Mouse (Mus musculus) liver, embryonic 12.5 days (tissue): ENCODE data around the gene Ptprn2. TPM values are rescaled to one million over a fixed set of nuclear protein-coding genes. Genes with fewer than 3 reads are reported as not detected.

Experiments
- ATAC-seq: fragments of 200-750 bp; cut with Nextera tagmentation; 2 replicates; pipeline ENCODE4 v1.8.0; 2017; ENCODE audit warnings: moderate number of reproducible peaks, mild to moderate bottlenecking, moderate library complexity
- H3K27ac ChIP-seq: fragments of 300-500 bp; sonication (generic); 2 replicates; pipeline ENCODE4 v1.5.1; 2016; ENCODE audit warnings: mild to moderate bottlenecking
- H3K27me3 ChIP-seq: fragments of 300-500 bp; sonication (generic); replicated peaks from 2 replicates; pipeline ENCODE4 v1.6.1; 2016; ENCODE audit warnings: mild to moderate bottlenecking, moderate library complexity
- H3K36me3 ChIP-seq: fragments of 300-500 bp; sonication (generic); 2 replicates; pipeline ENCODE4 v1.6.1; 2016; ENCODE audit warnings: mild to moderate bottlenecking, moderate library complexity
- H3K4me1 ChIP-seq: fragments of 300-500 bp; sonication (generic); 2 replicates; pipeline ENCODE4 v1.6.1; 2016
- H3K4me2 ChIP-seq: fragments of 300-500 bp; sonication (generic); 2 replicates; pipeline ENCODE4 v1.6.1; 2016; ENCODE audit warnings: mild to moderate bottlenecking, moderate library complexity
- H3K4me3 ChIP-seq: fragments of 300-500 bp; sonication (generic); 2 replicates; pipeline ENCODE4 v1.5.1; 2016; ENCODE audit warnings: mild to moderate bottlenecking, moderate library complexity
- H3K9ac ChIP-seq: fragments of 300-500 bp; sonication (generic); 2 replicates; pipeline ENCODE4 v1.6.1; 2016; ENCODE audit warnings: mild to moderate bottlenecking, moderate library complexity
- H3K9me3 ChIP-seq: fragments of 300-500 bp; sonication (generic); replicated peaks from 2 replicates; pipeline ENCODE4 v1.6.1; 2016; ENCODE audit warnings: mild to moderate bottlenecking, moderate library complexity
- WGBS: fragments of 180-500 bp; shearing (Covaris S2); methylation state at CpG from one replicate; pipeline ENCODE4 v1.1.7; 2016; ENCODE audit not compliant: insufficient replicate concordance; 5-methylcytosine and 5-hydroxymethylcytosine counted together
- polyA plus RNA-seq: library from polyadenylated mRNA; unstranded; fragments of >200 nt; fragmentation: Nextera tagmentation; extraction: Ambion mirVana; gene quantifications from 2 replicates; pipeline ENCODE4 v1.2.1, GENCODE M21; 2016

The Ptprn2 gene
- polyA plus RNA-seq, 1 experiment from 2014 or later: not detected

GRCm38 (mm10) chr12:117162180-117162579, 676.7 kb downstream of the Ptprn2 start:
- no peak overlapping the region for H3K9ac ChIP-seq
- H3K27ac ChIP-seq: no peak overlapping the region
- no peaks in the 10 kb centered on the region for H3K9me3 ChIP-seq
- no peaks in the 10 kb centered on the region for H3K36me3 ChIP-seq
- 53% methylated on average over 3 of the region's 3 CpGs for WGBS
- peaks cover 75% of the 10 kb centered on the region for H3K27me3 ChIP-seq
- no peak for ATAC-seq
- H3K4me3 ChIP-seq: no peak overlapping the region
- no peak overlapping the region for H3K4me2 ChIP-seq
- no peaks in the 10 kb centered on the region for H3K4me1 ChIP-seq

DNA sequence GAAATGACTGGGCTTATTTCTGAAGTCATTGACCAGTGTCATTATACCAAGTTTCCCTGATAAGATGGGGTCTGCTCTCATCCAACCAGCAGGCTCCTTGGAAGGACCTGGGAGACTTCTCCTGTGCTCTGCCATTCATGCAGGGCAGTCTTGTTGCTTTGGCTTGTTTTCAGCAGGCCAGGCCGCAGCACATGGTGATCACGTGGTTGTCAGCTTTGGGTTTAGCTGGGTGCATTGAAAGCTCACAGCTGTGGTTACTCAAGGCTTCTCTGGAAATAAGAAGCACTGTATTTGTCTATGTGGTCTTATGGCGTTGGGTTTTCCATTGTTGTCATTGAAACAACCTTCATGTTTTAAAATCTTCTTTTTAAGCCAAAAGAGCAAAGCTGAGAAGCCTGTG, 678.3 kb downstream of the Ptprn2 start:
- H3K4me3 ChIP-seq: no peak overlapping the region
- no peak overlapping the region for H3K4me2 ChIP-seq
- no peaks in the 10 kb centered on the region for H3K36me3 ChIP-seq
- ATAC-seq: no peak
- H3K9ac ChIP-seq: no peak overlapping the region
- no peaks in the 10 kb centered on the region for H3K9me3 ChIP-seq
- H3K27me3 ChIP-seq: peaks cover 66% of the 10 kb centered on the region
- H3K4me1 ChIP-seq: no peaks in the 10 kb centered on the region
- WGBS: 41% methylated on average over 3 of the region's 3 CpGs
- no peak overlapping the region for H3K27ac ChIP-seq

- Histone ChIP-seq H3K36me3 (no peaks in the 10 kb centered on the region), H3K9ac (no peak overlapping the region), H3K27me3 (peaks cover 58% of the 10 kb centered on the region), H3K9me3 (no peaks in the 10 kb centered on the region), H3K4me3 (no peak overlapping the region), H3K4me2 (no peak overlapping the region), H3K27ac (no peak overlapping the region), H3K4me1 (no peaks in the 10 kb centered on the region)
- ATAC-seq: no peak
- 68% methylated on average over 5 of the region's 5 CpGs for whole genome bisulfite sequencing
These were observed 680.7 kb downstream of the Ptprn2 start for GRCm38 (mm10) chr12:117166266-117166665.

GRCm38 (mm10) chr12:117169670-117170069, 684.1 kb downstream of the Ptprn2 start:
- ATAC-seq: no peak
- no peak overlapping the region for H3K27ac ChIP-seq
- H3K9ac ChIP-seq: no peak overlapping the region
- H3K27me3 ChIP-seq: peaks cover 52% of the 10 kb centered on the region
- no peaks in the 10 kb centered on the region for H3K36me3 ChIP-seq
- H3K4me1 ChIP-seq: peaks cover 4% of the 10 kb centered on the region; the same call in 1 of the 2 replicates
- H3K4me2 ChIP-seq: no peak overlapping the region
- no peaks in the 10 kb centered on the region for H3K9me3 ChIP-seq
- no peak overlapping the region for H3K4me3 ChIP-seq
- WGBS: 33% methylated on average over 5 of the region's 5 CpGs

DNA sequence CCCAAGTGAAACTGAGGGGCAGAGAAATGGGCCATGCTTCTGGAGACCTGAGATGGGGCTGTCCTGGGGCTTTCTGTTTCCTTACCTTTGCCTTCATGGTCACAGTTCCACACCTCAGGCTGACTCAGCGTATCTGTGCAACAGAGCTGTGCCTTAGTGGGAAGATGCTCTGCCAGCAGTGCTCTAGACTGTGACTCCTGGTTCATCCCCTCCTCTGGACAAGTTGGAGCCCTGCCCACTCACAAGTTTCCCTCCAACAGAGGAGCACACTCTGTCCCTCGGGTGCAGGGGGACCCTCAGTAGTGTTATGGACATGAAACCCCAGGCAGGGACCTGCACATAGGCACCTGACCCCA, 687.0 kb downstream of the Ptprn2 start:
- peaks cover 47% of the 10 kb centered on the region for H3K27me3 ChIP-seq
- H3K36me3 ChIP-seq: no peaks in the 10 kb centered on the region
- 38% methylated on average over 2 of the region's 2 CpGs for WGBS
- ATAC-seq: no peak
- H3K9me3 ChIP-seq: no peaks in the 10 kb centered on the region
- no peak overlapping the region for H3K9ac ChIP-seq
- no peak overlapping the region for H3K4me3 ChIP-seq
- H3K27ac ChIP-seq: no peak overlapping the region
- H3K4me1 ChIP-seq: peaks cover 4% of the 10 kb centered on the region; the same call in 1 of the 2 replicates
- no peak overlapping the region for H3K4me2 ChIP-seq

GRCm38 (mm10) chr12:117172885-117173529, 687.5 kb downstream of the Ptprn2 start:
- H3K4me1 ChIP-seq: peaks cover 4% of the 10 kb centered on the region; the same call in 1 of the 2 replicates
- no peak overlapping the region for H3K9ac ChIP-seq
- peak; percentile 38; the same call in 1 of the 2 replicates for ATAC-seq
- no peak overlapping the region for H3K4me3 ChIP-seq
- no peaks in the 10 kb centered on the region for H3K36me3 ChIP-seq
- peaks cover 47% of the 10 kb centered on the region for H3K27me3 ChIP-seq
- no peak overlapping the region for H3K4me2 ChIP-seq
- 42% methylated on average over 11 of the region's 11 CpGs for WGBS
- H3K9me3 ChIP-seq: no peaks in the 10 kb centered on the region
- no peak overlapping the region for H3K27ac ChIP-seq

DNA sequence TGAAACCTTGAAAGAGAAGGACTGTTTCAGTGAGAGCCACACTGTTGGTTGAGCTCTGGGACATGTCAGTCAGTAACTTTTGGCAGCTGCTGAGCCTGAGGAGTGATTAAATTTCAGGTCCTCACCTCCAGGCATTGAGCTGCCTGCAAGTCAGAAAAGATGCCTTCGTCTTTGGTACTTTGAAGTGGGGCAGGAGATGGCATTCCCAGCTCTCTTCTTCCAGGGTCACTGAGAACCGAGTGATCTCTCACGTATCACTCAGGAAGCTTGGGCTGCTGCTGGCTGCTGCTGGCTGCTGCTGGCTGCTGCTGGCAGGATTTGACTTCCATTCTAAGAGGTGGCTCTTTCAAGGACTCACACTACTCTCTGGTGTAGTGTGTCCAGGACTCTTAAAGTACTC, 688.7 kb downstream of the Ptprn2 start:
- Histone ChIP-seq H3K27ac (no peak overlapping the region), H3K9ac (no peak overlapping the region), H3K27me3 (peaks cover 37% of the 10 kb centered on the region), H3K4me2 (no peak overlapping the region), H3K4me1 (peaks cover 4% of the 10 kb centered on the region; the same call in 1 of the 2 replicates), H3K36me3 (no peaks in the 10 kb centered on the region), H3K9me3 (no peaks in the 10 kb centered on the region), H3K4me3 (no peak overlapping the region)
- ATAC-seq: no peak
- 34% methylated on average over 3 of the region's 3 CpGs for WGBS

- Histone ChIP-seq H3K4me3 (no peak overlapping the region), H3K9me3 (no peaks in the 10 kb centered on the region), H3K27ac (no peak overlapping the region), H3K27me3 (peaks cover 28% of the 10 kb centered on the region), H3K9ac (no peak overlapping the region), H3K4me2 (no peak overlapping the region), H3K4me1 (peaks cover 4% of the 10 kb centered on the region; the same call in 1 of the 2 replicates), H3K36me3 (no peaks in the 10 kb centered on the region)
- WGBS: 76% methylated on average over 15 of the region's 15 CpGs
- no peak for ATAC-seq
These were observed 689.7 kb downstream of the Ptprn2 start for GRCm38 (mm10) chr12:117175072-117175681.

GRCm38 (mm10) chr12:117176259-117176823, 690.8 kb downstream of the Ptprn2 start:
- ATAC-seq: no peak
- no peaks in the 10 kb centered on the region for H3K36me3 ChIP-seq
- H3K4me1 ChIP-seq: peaks cover 4% of the 10 kb centered on the region; the same call in 1 of the 2 replicates
- peaks cover 23% of the 10 kb centered on the region for H3K27me3 ChIP-seq
- no peak overlapping the region for H3K4me2 ChIP-seq
- WGBS: 69% methylated on average over 13 of the region's 13 CpGs
- H3K27ac ChIP-seq: no peak overlapping the region
- no peaks in the 10 kb centered on the region for H3K9me3 ChIP-seq
- H3K9ac ChIP-seq: no peak overlapping the region
- no peak overlapping the region for H3K4me3 ChIP-seq

- H3K4me2 ChIP-seq: no peak overlapping the region
- ATAC-seq: no peak
- WGBS: 66% methylated on average over 3 of the region's 3 CpGs
- no peaks in the 10 kb centered on the region for H3K36me3 ChIP-seq
- no peak overlapping the region for H3K27ac ChIP-seq
- no peaks in the 10 kb centered on the region for H3K4me1 ChIP-seq
- no peaks in the 10 kb centered on the region for H3K27me3 ChIP-seq
- no peak overlapping the region for H3K9ac ChIP-seq
- no peak overlapping the region for H3K4me3 ChIP-seq
- H3K9me3 ChIP-seq: no peaks in the 10 kb centered on the region
These were observed 701.6 kb downstream of the Ptprn2 start for GRCm38 (mm10) chr12:117187167-117187566.

- Histone ChIP-seq H3K9me3 (no peaks in the 10 kb centered on the region), H3K36me3 (no peaks in the 10 kb centered on the region), H3K4me3 (no peak overlapping the region), H3K27ac (no peak overlapping the region), H3K27me3 (peaks cover 6% of the 10 kb centered on the region), H3K9ac (no peak overlapping the region), H3K4me2 (no peak overlapping the region), H3K4me1 (no peaks in the 10 kb centered on the region)
- WGBS: 53% methylated on average over 4 of the region's 4 CpGs
- ATAC-seq: no peak
These were observed 706.5 kb downstream of the Ptprn2 start for GRCm38 (mm10) chr12:117192001-117192400.

DNA sequence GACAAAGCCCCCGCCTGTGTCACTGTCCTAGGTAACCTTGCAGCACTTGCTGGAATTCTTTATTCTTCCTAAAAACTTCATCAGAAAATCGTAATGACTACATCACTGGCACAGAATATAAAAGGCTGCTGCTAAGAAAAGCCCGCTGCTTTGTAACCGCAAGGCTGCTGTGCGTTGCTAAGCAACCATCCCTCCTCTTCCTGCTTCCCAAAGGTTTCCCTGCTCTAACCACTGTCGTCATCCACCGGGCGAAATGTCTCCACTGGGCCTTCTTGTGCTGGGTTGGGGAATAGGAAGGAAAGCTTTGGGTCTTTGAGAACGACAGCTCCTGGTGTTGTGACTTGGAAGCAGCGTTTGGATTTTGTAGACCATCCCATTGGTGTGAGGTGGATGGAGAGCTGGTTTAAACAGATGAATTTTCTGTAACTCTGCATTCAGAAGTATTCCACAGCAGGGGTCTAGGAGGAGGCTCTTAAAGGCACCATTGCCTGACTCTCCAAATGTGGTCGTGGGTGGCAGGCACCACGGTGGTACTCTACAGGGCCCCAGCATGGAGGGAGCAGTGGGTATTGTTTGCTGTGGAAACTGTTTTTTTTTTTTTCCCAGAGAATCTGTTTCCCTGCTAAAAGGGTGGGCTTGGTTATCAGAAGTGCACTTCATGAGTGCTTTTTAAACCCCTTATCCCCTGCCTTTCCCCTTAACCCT, 711.4 kb downstream of the Ptprn2 start:
- H3K9ac ChIP-seq: no peak overlapping the region
- H3K36me3 ChIP-seq: no peaks in the 10 kb centered on the region
- 0 out of 2 replicates have a peak, but pooled peaks cover 9% of the 10 kb centered on the region for H3K4me1 ChIP-seq
- no peak overlapping the region for H3K4me3 ChIP-seq
- H3K4me2 ChIP-seq: no peak overlapping the region
- H3K27ac ChIP-seq: no peak overlapping the region
- peaks cover 13% of the 10 kb centered on the region for H3K27me3 ChIP-seq
- ATAC-seq: no peak
- 17% methylated on average over 12 of the region's 12 CpGs for WGBS
- no peaks in the 10 kb centered on the region for H3K9me3 ChIP-seq
